ENCODE assay signal across 8 mouse cellular contexts in the genomic region with DNA sequence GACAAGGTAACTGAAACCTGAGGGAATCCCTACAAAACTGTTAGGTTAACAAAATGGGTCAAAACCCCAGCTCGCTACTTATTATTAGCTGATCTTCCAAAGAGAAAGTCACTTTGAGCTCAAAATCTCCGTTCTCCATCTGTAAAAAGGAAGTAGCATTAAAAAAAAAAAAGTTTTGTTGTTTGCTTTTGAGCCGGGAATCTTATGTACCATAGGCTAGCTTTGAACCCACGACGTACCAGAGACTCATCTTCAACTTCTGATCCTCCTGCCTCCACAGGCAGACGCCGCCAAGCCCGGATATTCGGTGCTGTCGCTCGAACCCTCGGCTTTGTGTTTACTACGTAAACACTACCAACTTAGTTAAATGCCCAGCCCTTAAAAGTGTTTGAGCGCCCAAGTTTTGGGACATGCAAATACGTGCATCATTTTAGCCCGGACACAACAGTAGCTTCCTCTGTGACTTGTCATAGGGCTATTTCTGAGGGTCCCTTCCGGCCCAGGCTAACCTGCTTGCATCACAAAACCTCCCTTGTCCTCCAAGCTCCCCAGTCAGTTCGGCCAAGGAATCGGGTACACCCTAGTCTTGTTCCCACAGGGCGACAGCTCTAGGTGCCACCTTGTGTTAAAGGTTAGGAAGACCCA. TPM values are rescaled to one million over a fixed set of nuclear protein-coding genes. Genes with fewer than 3 reads are reported as not detected.
DNase-seq lines count a peak whose midpoint lies in the region; TF ChIP-seq lines count a peak whose summit lies in the region.

No protein-coding gene starts in this region.

- no peaks in the 10 kb centered on the region for H3K27me3 ChIP-seq in heart, embryonic 10.5 days (ENCODE audit: insufficient read depth, poor library complexity, severe bottlenecking)

- H3K27ac ChIP-seq in heart, embryonic 10.5 days: peak overlapping the region; percentile 91
- H3K27ac ChIP-seq in embryonic fibroblast, embryonic 13.5 days (ENCODE audit: insufficient read depth, low read length): peak overlapping the region; percentile 50

- H3K4me3 ChIP-seq in heart, embryonic 10.5 days: peak overlapping the region; percentile 69
- peak overlapping the region; percentile 69 for H3K4me3 ChIP-seq in embryonic fibroblast, embryonic 13.5 days (ENCODE audit: insufficient read depth, low read length)

- H3K9me3 ChIP-seq in heart, embryonic 10.5 days: no peaks in the 10 kb centered on the region

- 6% methylated on average over 20 of the region's 20 CpGs for WGBS in heart, embryonic 10.5 days

- no peak for TF ChIP-seq POLR2A in embryonic fibroblast, embryonic 13.5 days (IDR thresholded peaks at IDR 0.05; ENCODE audit: low read depth, low read length)

- no peak for DNase-seq in heart, embryonic 10.5 days (ENCODE audit: low spot score)
- DNase-seq in heart, adult 8-10 months (ENCODE audit: low spot score): no peak
- DNase-seq in A20 (ENCODE audit: low read depth, low spot score): peak; percentile 86
- peak; percentile 19 for DNase-seq in liver
- no peak for DNase-seq in adrenal gland, postnatal 10 days
- DNase-seq in adrenal gland, postnatal 14 days: no peak
- DNase-seq in gastrocnemius, adult 18-20 months (ENCODE audit: low spot score): no peak

- H3K4me1 ChIP-seq in heart, embryonic 10.5 days: peaks cover 33% of the 10 kb centered on the region
- H3K4me1 ChIP-seq in embryonic fibroblast, embryonic 13.5 days (ENCODE audit: control insufficient read depth, insufficient read depth, low read length): no peaks in the 10 kb centered on the region

- H3K36me3 ChIP-seq in heart, embryonic 10.5 days: peaks cover 19% of the 10 kb centered on the region; the same call in 1 of the 2 replicates

- TF ChIP-seq CTCF in embryonic fibroblast, embryonic 13.5 days (IDR thresholded peaks at IDR 0.05; ENCODE audit: borderline replicate concordance, insufficient read depth, low read length): no peak

RNA-seq across cellular contexts. Expression of gene Mbd4, which starts 0.6 kb away (rescaled TPM):
- 15.2 and 22.4 TPM in 2 replicates for polyA plus RNA-seq in heart, embryonic 10.5 days (2016; fragmentation: Nextera tagmentation; extraction: Ambion mirVana)
- total RNA-seq in heart, adult 8-10 months (2022): 1 to 10 TPM in 3 of 4 experiments, under 1 TPM in 1; 0.98 to 1.5 (median 1.1) TPM
- 5.9 and 6.4 TPM in 2 replicates for polyA plus RNA-seq in embryonic fibroblast, embryonic 13.5 days (2011; ENCODE audit: insufficient read length, low read depth, missing spikeins)
- 1 to 10 TPM; 3.6 to 5.2 TPM for total RNA-seq in adrenal gland, postnatal 10 days (2021)
- 4.1 and 4.6 TPM in 2 replicates for total RNA-seq in adrenal gland, postnatal 14 days (2021)
- total RNA-seq in gastrocnemius, adult 18-20 months (2021): under 1 TPM; 0.83 to 0.94 TPM

RNA-seq across cellular contexts. Expression of gene Ift122, which starts 0.7 kb away (rescaled TPM):
- polyA plus RNA-seq in heart, embryonic 10.5 days (2016; fragmentation: Nextera tagmentation; extraction: Ambion mirVana): 27.0 and 31.3 TPM in 2 replicates
- 1 to 10 TPM; 8.5 to 10.0 (median 9.0) TPM for total RNA-seq in heart, adult 8-10 months (2022)
- 13.5 and 19.1 TPM in 2 replicates for polyA plus RNA-seq in embryonic fibroblast, embryonic 13.5 days (2011; ENCODE audit: insufficient read length, low read depth, missing spikeins)
- 10 to 100 TPM; 13.4 to 16.0 TPM for total RNA-seq in adrenal gland, postnatal 10 days (2021)
- 15.4 and 16.5 TPM in 2 replicates for total RNA-seq in adrenal gland, postnatal 14 days (2021)
- total RNA-seq in gastrocnemius, adult 18-20 months (2021): 1 to 10 TPM; 3.9 to 4.2 TPM

RNA-seq across cellular contexts. Expression of gene Efcab12, which starts 14.4 kb away (rescaled TPM):
- 0.46 and 0.74 TPM in 2 replicates for polyA plus RNA-seq in heart, embryonic 10.5 days (2016; fragmentation: Nextera tagmentation; extraction: Ambion mirVana)
- under 1 TPM; 0.20 to 0.53 (median 0.36) TPM for total RNA-seq in heart, adult 8-10 months (2022)
- 0.19 and 0.20 TPM in 2 replicates for polyA plus RNA-seq in embryonic fibroblast, embryonic 13.5 days (2011; ENCODE audit: insufficient read length, low read depth, missing spikeins)
- total RNA-seq in adrenal gland, postnatal 10 days (2021): under 1 TPM; 0.57 to 1.00 TPM
- total RNA-seq in adrenal gland, postnatal 14 days (2021): 0.64 and 0.70 TPM in 2 replicates
- under 1 TPM in 1 of 2 experiments, not detected in 1; 0.14 TPM for total RNA-seq in gastrocnemius, adult 18-20 months (2021)

RNA-seq across cellular contexts. Expression of gene Rpl32, which starts 44.0 kb away (rescaled TPM):
- polyA plus RNA-seq in heart, embryonic 10.5 days (2016; fragmentation: Nextera tagmentation; extraction: Ambion mirVana): 1,266 and 1,290 TPM in 2 replicates
- total RNA-seq in heart, adult 8-10 months (2022): 100 to 1,000 TPM; 586 to 697 (median 628) TPM
- polyA plus RNA-seq in embryonic fibroblast, embryonic 13.5 days (2011; ENCODE audit: insufficient read length, low read depth, missing spikeins): 2,350 and 2,369 TPM in 2 replicates
- 1,000 to 10,000 TPM; 1,305 to 1,319 TPM for total RNA-seq in adrenal gland, postnatal 10 days (2021)
- total RNA-seq in adrenal gland, postnatal 14 days (2021): 1,105 and 1,295 TPM in 2 replicates
- 100 to 1,000 TPM; 568 to 577 TPM for total RNA-seq in gastrocnemius, adult 18-20 months (2021)

Comparison
In these comparisons a context has a peak if more than half of its experiments do, and no peak if none do; other contexts are left out.
1. DNase-seq: peak in A20 (single experiment) and liver (single experiment); none in heart, embryonic 10.5 days (single experiment), heart, adult 8-10 months (single experiment), adrenal gland, postnatal 10 days (single experiment), adrenal gland, postnatal 14 days (single experiment) and gastrocnemius, adult 18-20 months (single experiment).